Mouse (Mus musculus) testis, adult 2 months (tissue): ENCODE results near the gene Arsg. TPM values are rescaled to one million over a fixed set of nuclear protein-coding genes. Genes with fewer than 3 reads are reported as not detected.

Source experiments
- H3K27ac ChIP-seq: fragments of 200-500 bp; 2 replicates; pipeline ENCODE4 v1.5.1; 2012; ENCODE audit warnings: low read depth, low read length; ENCODE audit not compliant: control insufficient read depth, insufficient read depth
- H3K27me3 ChIP-seq: fragments of 200-500 bp; 2 replicates; pipeline ENCODE4 v1.6.1; 2012; ENCODE audit warnings: mild to moderate bottlenecking, low read length, moderate library complexity; ENCODE audit not compliant: control insufficient read depth, insufficient read depth
- H3K36me3 ChIP-seq: fragments of 200-500 bp; 2 replicates; pipeline ENCODE4 v1.6.1; 2012; ENCODE audit warnings: mild to moderate bottlenecking, low read length; ENCODE audit not compliant: control insufficient read depth, insufficient read depth
- H3K4me1 ChIP-seq: fragments of 200-500 bp; 2 replicates; pipeline ENCODE4 v1.6.1; 2012; ENCODE audit warnings: low read length; ENCODE audit not compliant: control insufficient read depth, insufficient read depth
- H3K4me3 ChIP-seq: fragments of 200-500 bp; 2 replicates; pipeline ENCODE4 v1.5.1; 2012; ENCODE audit warnings: low read depth, mild to moderate bottlenecking, low read length, moderate library complexity, mixed read lengths; ENCODE audit not compliant: control insufficient read depth
- CTCF ChIP-seq: fragments of 200-500 bp; IDR thresholded peaks from 2 replicates; pipeline ENCODE4 v1.5.1; 2012; ENCODE audit warnings: low read depth, mild to moderate bottlenecking, inconsistent platforms, low read length, moderate library complexity; ENCODE audit not compliant: control insufficient read depth, insufficient read depth, insufficient replicate concordance
- POLR2A ChIP-seq: fragments of 200-500 bp; IDR thresholded peaks from 2 replicates; pipeline ENCODE4 v1.6.1; 2012; ENCODE audit warnings: low read depth, mild to moderate bottlenecking, inconsistent platforms, low read length, moderate library complexity; ENCODE audit not compliant: control insufficient read depth
- polyA plus RNA-seq: library from polyadenylated mRNA; depleted of rRNA; stranded (reverse); fragments of >200 nt; gene quantifications from 2 replicates; pipeline ENCODE4 v1.2.3, GENCODE M21; 2012

Gene Arsg
- polyA plus RNA-seq, 1 experiment, result 3.1 TPM

- no peak overlapping the region for H3K27ac ChIP-seq
- H3K4me3 ChIP-seq, result no peak overlapping the region
- no peaks in the 10 kb centered on the region for H3K36me3 ChIP-seq
- H3K27me3 ChIP-seq, result no peaks in the 10 kb centered on the region
- H3K4me1 ChIP-seq, result no peaks in the 10 kb centered on the region; the same call in 1 of the 2 replicates
- TF ChIP-seq CTCF (no peak), POLR2A (no peak)
These were observed 22.0 kb upstream of the Arsg start for GRCm38 (mm10) chr11:109451169-109451568.

GRCm38 (mm10) chr11:109456261-109456660 lies 16.9 kb upstream of the Arsg start:
- Histone ChIP-seq H3K4me3 (no peak overlapping the region), H3K4me1 (no peaks in the 10 kb centered on the region; the same call in 1 of the 2 replicates)
- no peak for TF ChIP-seq POLR2A
- no peak for TF ChIP-seq CTCF

DNA sequence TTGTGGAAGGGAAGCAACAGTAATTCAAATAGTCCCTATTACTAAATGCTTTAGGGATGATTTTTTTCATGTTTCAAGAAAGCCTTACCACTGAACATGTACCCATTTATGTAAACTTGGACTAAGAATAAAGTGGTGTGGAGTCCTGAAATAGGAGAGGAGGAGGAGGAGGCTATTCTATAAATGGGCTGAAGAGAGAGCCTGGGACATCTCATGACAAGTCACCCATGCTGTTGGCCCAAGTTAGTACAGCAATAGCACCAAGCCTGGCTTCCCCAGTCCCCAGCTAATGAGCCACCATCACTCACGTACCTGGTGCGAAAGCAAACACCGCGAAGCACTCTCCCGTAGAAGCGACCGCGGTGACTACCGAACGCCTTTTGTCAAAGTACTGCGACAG lies 15.0 kb upstream of the Arsg start:
- H3K27ac ChIP-seq, result no peak overlapping the region
- H3K27me3 ChIP-seq, result no peaks in the 10 kb centered on the region
- no peaks in the 10 kb centered on the region; the same call in 1 of the 2 replicates for H3K4me1 ChIP-seq
- H3K36me3 ChIP-seq, result no peaks in the 10 kb centered on the region
- no peak for TF ChIP-seq CTCF
- TF ChIP-seq POLR2A, result no peak
- no peak overlapping the region for H3K4me3 ChIP-seq

More at GRCm38 (mm10) chr11:109456261-109456660, 16.9 kb upstream of the Arsg start:
- Histone ChIP-seq H3K36me3 (no peaks in the 10 kb centered on the region), H3K27ac (no peak overlapping the region), H3K27me3 (no peaks in the 10 kb centered on the region)

GRCm38 (mm10) chr11:109460586-109460985 lies 12.6 kb upstream of the Arsg start:
- Histone ChIP-seq H3K27ac (no peak overlapping the region), H3K4me1 (no peaks in the 10 kb centered on the region)
- no peak for TF ChIP-seq POLR2A
- TF ChIP-seq CTCF, result no peak

DNA sequence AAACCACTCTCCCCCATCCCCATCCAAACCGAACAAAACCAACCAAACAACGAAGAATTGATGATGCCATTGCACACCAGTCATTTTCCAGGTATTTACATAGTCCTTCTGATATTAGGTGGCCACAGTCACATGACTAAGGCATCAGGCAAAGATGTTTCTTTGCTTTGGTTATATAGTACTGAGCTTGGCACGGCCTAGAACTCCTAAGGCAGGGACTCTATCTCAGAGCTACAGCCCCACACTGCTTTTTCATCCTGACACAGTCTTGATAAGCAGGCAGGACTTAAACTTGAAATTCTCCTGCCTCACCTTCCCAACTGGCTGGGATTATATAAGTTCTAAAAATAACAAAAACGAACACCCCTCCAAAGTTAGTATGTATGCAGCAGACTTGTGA lies 8.1 kb upstream of the Arsg start:
- Histone ChIP-seq H3K4me3 (no peak overlapping the region), H3K27me3 (no peaks in the 10 kb centered on the region), H3K36me3 (no peaks in the 10 kb centered on the region), H3K27ac (no peak overlapping the region), H3K4me1 (no peaks in the 10 kb centered on the region)
- TF ChIP-seq POLR2A (no peak), CTCF (no peak)

More at GRCm38 (mm10) chr11:109460586-109460985, 12.6 kb upstream of the Arsg start:
- Histone ChIP-seq H3K4me3 (no peak overlapping the region), H3K36me3 (no peaks in the 10 kb centered on the region), H3K27me3 (no peaks in the 10 kb centered on the region)

- no peak overlapping the region for H3K27ac ChIP-seq
- no peak overlapping the region for H3K4me3 ChIP-seq
These were observed 6.2 kb upstream of the Arsg start for GRCm38 (mm10) chr11:109466987-109467386.

GRCm38 (mm10) chr11:109468133-109468532 lies 5.0 kb upstream of the Arsg start:
- Histone ChIP-seq H3K27ac (no peak overlapping the region), H3K4me3 (no peak overlapping the region), H3K27me3 (no peaks in the 10 kb centered on the region), H3K4me1 (peaks cover 6% of the 10 kb centered on the region), H3K36me3 (no peaks in the 10 kb centered on the region)
- TF ChIP-seq POLR2A (no peak), CTCF (no peak)

More at GRCm38 (mm10) chr11:109466987-109467386, 6.2 kb upstream of the Arsg start:
- H3K36me3 ChIP-seq, result no peaks in the 10 kb centered on the region
- TF ChIP-seq POLR2A (no peak), CTCF (no peak)
- H3K4me1 ChIP-seq, result no peaks in the 10 kb centered on the region; the same call in 1 of the 2 replicates
- H3K27me3 ChIP-seq, result no peaks in the 10 kb centered on the region
